Mouse (Mus musculus): ENCODE measurements around the gene Zfp292.
"Not testable (repeated sequence)": the region's sequence is repeated elsewhere in the genome, so short reads cannot be mapped to it uniquely, and the experiment has no call there.

The Zfp292 gene
- long read RNA-seq, experiment 1, full-length matches to known transcripts: 23 of 24 reads
- long read RNA-seq, experiment 1, partial matches to known transcripts: 0 of 24 reads
- long read RNA-seq, experiment 1, other reads (novel, unspliced or antisense): 1 of 24 reads
- long read RNA-seq, experiment 2, full-length matches to known transcripts: 20 of 28 reads
- long read RNA-seq, experiment 2, partial matches to known transcripts: 0 of 28 reads
- long read RNA-seq, experiment 2, other reads (novel, unspliced or antisense): 8 of 28 reads

- intact Hi-C loops (cut with DNase I): no loop called here
These were observed at the start of gene Zfp292 for GRCm38 (mm10) chr4:34882818-34883217. Zfp292 (minus strand) TSS chr4:34882960.

DNA sequence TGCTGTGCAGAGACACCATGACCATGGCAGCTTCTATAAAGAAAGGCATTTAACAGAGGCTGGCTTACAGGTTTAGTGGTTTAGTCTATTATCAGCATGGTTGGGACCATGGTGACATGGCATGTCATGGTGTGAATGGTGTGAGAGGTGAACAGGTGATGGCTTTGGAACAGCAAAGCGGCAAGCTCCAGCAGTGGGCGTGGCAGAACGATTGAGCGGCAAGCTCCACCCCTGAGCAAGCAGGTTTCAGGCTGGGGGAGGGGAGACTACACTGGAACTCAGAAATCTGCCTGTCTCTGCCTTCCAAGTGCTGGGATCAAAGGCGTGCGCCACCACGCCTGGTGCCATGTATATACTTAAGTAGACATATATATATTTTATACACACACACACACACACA lies 45.6 kb upstream of the Zfp292 start:
- intact Hi-C loops (cut with DNase I): loop anchor here (5.0 to 10.0 kb wide), 2 partner anchors 136 to 224 kb away; no protein-coding TSS in a partner anchor

DNA sequence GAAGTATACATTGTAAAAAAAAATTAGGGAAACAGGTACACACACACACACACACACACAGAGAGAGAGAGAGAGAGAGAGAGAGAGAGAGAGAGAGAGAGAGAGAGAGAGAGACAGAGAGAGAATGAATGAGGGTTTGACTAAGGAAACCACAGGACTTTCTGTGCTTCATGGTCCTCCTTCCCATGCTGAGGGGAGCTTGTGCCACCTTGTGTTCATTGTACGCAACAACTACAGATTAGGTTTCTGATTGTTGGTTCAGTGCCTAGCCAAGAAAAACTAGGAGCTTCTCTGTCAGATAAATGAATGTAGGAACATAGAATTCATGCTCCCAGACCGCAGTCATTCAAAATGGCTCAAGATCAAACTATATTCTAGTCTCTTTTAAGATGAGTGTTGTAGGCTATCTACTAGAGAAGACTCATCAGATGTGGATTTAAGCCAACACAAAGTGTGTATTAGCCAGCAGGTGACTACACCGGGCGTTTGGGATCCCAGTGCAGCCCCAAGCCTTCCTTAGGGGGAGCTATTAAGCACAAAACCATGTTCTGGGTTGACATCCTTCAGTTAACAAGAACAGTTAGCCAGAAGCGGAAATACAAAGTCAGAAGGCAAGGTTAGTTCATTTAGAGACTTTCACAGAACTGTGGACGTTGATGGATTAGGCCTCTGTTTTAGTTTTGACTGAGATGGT lies 39.6 kb upstream of the Zfp292 start:
- intact Hi-C loops (cut with DNase I): loop anchor here (10.0 kb wide), 1 partner anchor 218 kb away; no protein-coding TSS in a partner anchor

- intact Hi-C loops (cut with DNase I): no loop called here
These were observed 34.6 kb upstream of the Zfp292 start for GRCm38 (mm10) chr4:34917400-34917799.

DNA sequence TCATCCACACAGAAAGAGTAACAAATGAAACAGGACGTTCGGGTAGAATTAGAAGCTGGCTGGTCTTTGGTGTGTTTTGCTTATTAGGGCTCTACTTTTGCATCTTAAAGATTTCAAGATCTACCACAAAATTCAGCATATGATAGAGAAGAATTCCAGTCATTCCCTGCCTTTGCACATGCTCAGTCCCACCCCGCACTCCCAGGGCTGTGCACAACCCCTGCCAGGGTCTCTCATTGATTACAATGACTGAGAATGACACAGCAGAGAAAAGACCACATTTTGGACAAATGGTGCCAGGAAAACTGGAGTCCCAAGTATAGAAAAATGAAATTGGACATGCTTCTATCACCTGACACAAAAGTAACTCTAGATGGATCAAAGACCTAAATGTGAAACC lies 29.4 kb upstream of the Zfp292 start:
- intact Hi-C loops (cut with DNase I): no loop called here

- intact Hi-C loops (cut with DNase I): no loop called here
These were observed 28.6 kb upstream of the Zfp292 start for GRCm38 (mm10) chr4:34911401-34911800.

GRCm38 (mm10) chr4:34908127-34908526 lies 25.4 kb upstream of the Zfp292 start:
- intact Hi-C loops (cut with DNase I): no loop called here

GRCm38 (mm10) chr4:34907026-34907425 lies 24.3 kb upstream of the Zfp292 start:
- intact Hi-C loops (cut with DNase I): no loop called here

GRCm38 (mm10) chr4:34906151-34906550 lies 23.4 kb upstream of the Zfp292 start:
- intact Hi-C loops (cut with DNase I): no loop called here

DNA sequence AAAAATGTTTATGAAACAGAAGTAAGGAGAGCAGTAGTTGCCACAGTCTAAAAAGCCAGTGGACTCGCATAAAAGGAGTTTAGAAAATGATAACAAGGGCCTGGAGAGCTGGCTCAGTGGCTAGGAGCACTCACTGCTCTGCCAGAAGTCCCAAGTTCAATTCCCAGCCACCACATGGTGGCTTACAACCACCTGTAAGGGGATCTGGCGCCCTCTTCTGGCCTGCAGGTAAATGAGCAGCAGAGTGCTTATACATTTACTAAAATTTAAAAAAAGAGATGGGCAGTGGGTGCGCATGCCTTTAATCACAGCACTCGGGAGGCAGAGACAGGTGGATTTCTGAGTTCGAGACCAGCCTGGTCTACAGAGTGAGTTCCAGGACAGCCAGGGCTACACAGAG lies 22.6 kb upstream of the Zfp292 start:
- intact Hi-C loops (cut with DNase I): no loop called here

GRCm38 (mm10) chr4:34901582-34901981 lies 18.8 kb upstream of the Zfp292 start:
- intact Hi-C loops (cut with DNase I): not testable (repeated sequence)

- intact Hi-C loops (cut with DNase I): no loop called here
These were observed 18.4 kb upstream of the Zfp292 start for GRCm38 (mm10) chr4:34901166-34901565.

DNA sequence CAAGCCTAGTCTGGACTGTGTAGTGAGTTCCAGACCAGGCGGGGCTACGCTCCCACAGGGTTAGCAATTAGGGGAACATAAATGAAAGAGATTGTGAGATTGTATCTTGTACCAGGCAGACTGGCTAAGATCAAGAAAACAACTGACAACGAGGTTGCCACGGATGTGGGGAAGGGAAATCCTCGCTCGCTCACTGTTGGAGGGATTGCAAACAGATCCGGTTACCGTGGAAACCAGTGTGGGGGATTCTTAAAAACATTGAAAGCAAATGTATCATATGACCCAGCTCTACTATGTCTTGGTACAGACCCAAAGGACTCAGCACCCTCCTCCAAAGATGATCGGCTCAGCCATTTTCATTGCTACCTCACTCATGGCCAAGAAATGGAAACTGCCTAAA lies 17.4 kb upstream of the Zfp292 start:
- intact Hi-C loops (cut with DNase I): no loop called here

DNA sequence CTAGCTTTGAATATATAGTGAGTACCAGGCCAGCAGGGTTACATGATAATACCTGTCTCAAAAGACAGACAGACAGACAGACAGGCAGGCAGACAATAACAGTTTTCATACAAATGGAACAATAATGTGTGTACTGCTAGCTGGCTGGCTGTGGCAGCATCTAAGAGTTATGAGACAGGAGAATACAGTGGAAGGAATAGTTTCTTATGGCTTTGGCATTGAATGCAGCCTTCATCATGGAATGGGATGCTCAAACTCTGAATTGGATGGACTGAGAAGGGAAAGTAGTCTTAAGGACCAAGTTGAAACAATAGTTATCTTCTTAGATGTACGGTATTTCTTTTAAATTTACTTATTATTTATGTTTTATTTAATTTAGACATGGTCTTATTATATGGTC lies 16.6 kb upstream of the Zfp292 start:
- intact Hi-C loops (cut with DNase I): no loop called here

- intact Hi-C loops (cut with DNase I): no loop called here
These were observed 15.7 kb upstream of the Zfp292 start for GRCm38 (mm10) chr4:34898497-34898896.

DNA sequence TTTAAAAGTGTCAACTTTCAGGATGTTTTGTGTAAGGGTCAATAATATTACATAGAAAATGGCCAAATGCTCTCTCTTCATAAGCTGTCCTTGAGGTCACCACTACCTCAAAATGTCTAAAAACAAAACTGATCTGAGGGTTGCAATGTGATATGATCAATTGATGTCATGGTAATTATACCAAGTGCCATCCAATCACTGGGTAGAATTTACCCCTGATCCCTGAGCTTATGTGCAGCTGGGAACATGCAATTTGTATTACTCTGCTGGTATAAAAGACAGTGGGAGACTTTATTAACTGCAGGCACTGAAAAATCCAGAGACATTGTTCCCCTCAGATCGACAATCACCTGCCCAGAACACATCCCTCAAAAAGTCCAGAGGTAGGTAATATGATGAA lies 10.7 kb upstream of the Zfp292 start, which contains the start of gene Cga:
Gene Cga, plus strand, starts transcription at position 301 of the 400 bp plus-strand sequence.
- intact Hi-C loops (cut with DNase I): no loop called here

DNA sequence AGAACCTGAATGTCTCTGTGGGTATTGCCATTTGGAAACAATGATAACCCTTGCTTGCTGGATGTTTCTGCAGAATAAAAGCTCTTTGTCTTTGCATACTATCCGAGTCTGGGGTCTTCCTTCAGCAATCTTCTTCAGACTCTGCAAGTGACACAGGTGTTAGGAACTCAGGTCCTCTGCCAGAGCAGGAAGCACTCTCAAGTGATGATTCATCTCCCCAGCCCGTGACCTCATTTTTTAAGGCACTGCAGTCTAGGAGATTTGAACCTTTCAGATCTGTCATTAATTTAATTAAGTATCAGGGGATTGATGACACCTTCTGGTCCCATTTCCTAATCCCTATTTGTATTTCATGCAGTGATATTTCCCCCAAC lies 7.0 kb upstream of the Zfp292 start:
- intact Hi-C loops (cut with DNase I): loop anchor here (5.0 kb wide), 1 partner anchor 67 kb away; no protein-coding TSS in a partner anchor

- intact Hi-C loops (cut with DNase I): loop anchor here (5.0 kb wide), 1 partner anchor 67 kb away; no protein-coding TSS in a partner anchor
These were observed 6.5 kb upstream of the Zfp292 start for GRCm38 (mm10) chr4:34889101-34889811.

DNA sequence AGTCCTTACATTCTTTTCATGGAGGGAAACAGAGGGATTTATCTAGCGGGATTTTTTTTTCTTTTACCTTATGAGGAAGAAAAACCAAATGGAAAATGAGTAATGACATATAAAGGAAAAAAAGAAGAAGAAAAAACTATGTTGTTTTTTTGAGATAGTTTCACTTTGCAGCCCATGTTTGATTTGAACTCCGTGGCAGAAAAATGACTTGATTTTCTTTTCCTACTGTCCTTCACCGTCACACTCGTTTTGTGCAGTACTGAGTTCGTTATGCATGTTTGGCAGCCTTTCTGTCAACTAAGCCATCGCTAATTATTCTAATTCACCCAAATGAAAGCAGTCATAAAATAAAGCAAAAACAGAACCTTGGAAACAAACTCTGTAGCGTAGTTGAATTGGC lies 4.5 kb upstream of the Zfp292 start:
- intact Hi-C loops (cut with DNase I): loop anchor here (5.0 kb wide), 1 partner anchor 65 kb away; no protein-coding TSS in a partner anchor

DNA sequence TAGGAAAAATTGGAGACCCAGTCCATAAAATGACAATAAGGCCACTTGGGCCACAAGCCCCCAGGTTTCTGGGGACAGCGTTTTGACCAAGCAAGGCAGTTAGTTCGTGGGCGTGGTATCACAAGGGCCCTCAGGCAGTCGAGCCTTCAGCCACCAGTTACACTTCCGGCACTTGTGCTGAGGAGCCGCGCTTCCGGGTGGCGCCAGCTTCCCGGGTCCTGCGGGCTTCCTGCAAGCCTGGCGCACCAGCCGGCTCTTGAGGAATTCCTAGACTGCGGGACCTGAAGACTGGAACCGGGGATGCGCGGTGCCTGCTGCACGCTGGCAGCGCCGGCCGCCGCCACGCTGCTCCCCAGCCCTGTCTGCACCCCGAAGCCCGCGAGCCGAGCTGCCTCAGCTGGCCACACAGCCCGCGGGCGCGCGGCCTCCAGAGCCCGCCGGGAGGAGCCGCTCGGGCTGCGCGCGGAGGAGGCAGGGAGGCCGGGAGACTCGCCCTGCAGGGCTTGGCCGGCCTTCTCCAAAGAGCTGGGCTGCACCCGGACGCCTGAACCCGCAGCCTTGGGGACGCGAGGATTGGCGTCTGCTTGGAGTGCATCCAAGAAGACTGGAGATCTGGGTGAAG lies 3.8 kb upstream of the Zfp292 start:
- intact Hi-C loops (cut with DNase I): loop anchor here (5.0 kb wide), 1 partner anchor 64 kb away; no protein-coding TSS in a partner anchor

GRCm38 (mm10) chr4:34885631-34886351 lies 3.0 kb upstream of the Zfp292 start:
- intact Hi-C loops (cut with DNase I): loop anchor here (5.0 kb wide), 1 partner anchor 63 kb away; no protein-coding TSS in a partner anchor

All from adrenal gland (tissue).